Mouse (Mus musculus) midbrain, embryonic 10.5 days (tissue): Measurements from ENCODE around the gene Vrtn. TPM values are rescaled to one million over a fixed set of nuclear protein-coding genes. Genes with fewer than 3 reads are reported as not detected.

Experiments used
- DNase-seq: peaks from one replicate; pipeline ENCODE4 v3.0.0-alpha.2; 2017; ENCODE audit warnings: low spot score
- H3K27ac ChIP-seq: fragments of 300-500 bp; sonication (generic); replicated peaks from 2 replicates; pipeline ENCODE4 v1.5.1; 2016; ENCODE audit warnings: mild to moderate bottlenecking
- H3K27me3 ChIP-seq: fragments of 300-500 bp; sonication (generic); 2 replicates; pipeline ENCODE4 v1.6.1; 2016; ENCODE audit warnings: low read depth, mild to moderate bottlenecking; ENCODE audit not compliant: poor library complexity, severe bottlenecking
- H3K36me3 ChIP-seq: fragments of 300-500 bp; sonication (generic); 2 replicates; pipeline ENCODE4 v1.6.1; 2016; ENCODE audit warnings: mild to moderate bottlenecking, moderate library complexity
- H3K4me1 ChIP-seq: fragments of 300-500 bp; sonication (generic); 2 replicates; pipeline ENCODE4 v1.6.1; 2016
- H3K4me3 ChIP-seq: fragments of 300-500 bp; sonication (generic); 2 replicates; pipeline ENCODE4 v1.5.1; 2016; ENCODE audit warnings: mild to moderate bottlenecking, moderate library complexity
- H3K9me3 ChIP-seq: fragments of 300-500 bp; sonication (generic); replicated peaks from 2 replicates; pipeline ENCODE4 v1.6.1; 2016; ENCODE audit warnings: mild to moderate bottlenecking
- WGBS: fragments of 180-500 bp; shearing (Covaris S2); methylation state at CpG from one replicate; pipeline ENCODE4 v1.1.7; 2016; 5-methylcytosine and 5-hydroxymethylcytosine counted together
- polyA plus RNA-seq: library from polyadenylated mRNA; unstranded; fragments of >200 nt; fragmentation: Nextera tagmentation; extraction: Ambion mirVana; gene quantifications from 2 replicates; pipeline ENCODE4 v1.2.1, GENCODE M21; 2016

The Vrtn gene
- polyA plus RNA-seq, 1 experiment from 2014 or later = not detected

- Histone ChIP-seq H3K4me3 (no peak overlapping the region), H3K27ac (no peak overlapping the region), H3K27me3 (peaks cover 8% of the 10 kb centered on the region), H3K9me3 (no peaks in the 10 kb centered on the region), H3K4me1 (no peaks in the 10 kb centered on the region), H3K36me3 (no peaks in the 10 kb centered on the region)
- no peak for DNase-seq
- WGBS = 93% methylated on average over 6 of the region's 6 CpGs
Observed at GRCm38 (mm10) chr12:84692141-84692540, 51.3 kb downstream of the Vrtn start.

GRCm38 (mm10) chr12:84698319-84699081 is 57.7 kb downstream of the Vrtn start, which contains the start of gene Syndig1l:
TSS of gene Syndig1l (minus strand) at chr12:84698831.
- Histone ChIP-seq H3K27ac (peak within 1 kb of the TSS; percentile 57), H3K36me3 (no peaks in the 10 kb centered on the region), H3K9me3 (no peaks in the 10 kb centered on the region), H3K4me3 (peak within 1 kb of the TSS; percentile 70), H3K27me3 (peaks cover 66% of the 10 kb centered on the region), H3K4me1 (peaks cover 13% of the 10 kb centered on the region)
- WGBS = under 1% methylated on average over 75 of the region's 79 CpGs
- peak; percentile 79 for DNase-seq

Other genes with a start within 250 kb of the Vrtn start
- gene Entpd5, start 232.0 kb upstream of the Vrtn start, polyA plus RNA-seq = 8.0 and 8.4 TPM in 2 replicates
- gene Bbof1, start 231.9 kb upstream of the Vrtn start, polyA plus RNA-seq = 0.94 and 1.1 TPM in 2 replicates
- gene Rnf113a2, start 223.8 kb upstream of the Vrtn start, polyA plus RNA-seq = 23.7 and 25.2 TPM in 2 replicates
- 16.5 and 20.2 TPM in 2 replicates for gene Aldh6a1, start 190.0 kb upstream of the Vrtn start, polyA plus RNA-seq
- 31.4 and 37.4 TPM in 2 replicates for gene Lin52, start 189.6 kb upstream of the Vrtn start, polyA plus RNA-seq
- 1.0 and 1.9 TPM in 2 replicates for gene Vsx2, start 71.3 kb upstream of the Vrtn start, polyA plus RNA-seq
- gene Abcd4, start 23.6 kb upstream of the Vrtn start, polyA plus RNA-seq = 13.3 TPM in 2 replicates
- gene Syndig1l, start 57.8 kb downstream of the Vrtn start, polyA plus RNA-seq = 0.10 and 0.15 TPM in 2 replicates
- gene Npc2, start 132.1 kb downstream of the Vrtn start, polyA plus RNA-seq = 82.7 and 93.0 TPM in 2 replicates
- gene Isca2, start 132.2 kb downstream of the Vrtn start, polyA plus RNA-seq = 162 and 190 TPM in 2 replicates
- gene Ltbp2, start 235.5 kb downstream of the Vrtn start, polyA plus RNA-seq = 0.11 and 0.22 TPM in 2 replicates